ENCODE assay signal across 8 mouse cellular contexts in the genomic region with DNA sequence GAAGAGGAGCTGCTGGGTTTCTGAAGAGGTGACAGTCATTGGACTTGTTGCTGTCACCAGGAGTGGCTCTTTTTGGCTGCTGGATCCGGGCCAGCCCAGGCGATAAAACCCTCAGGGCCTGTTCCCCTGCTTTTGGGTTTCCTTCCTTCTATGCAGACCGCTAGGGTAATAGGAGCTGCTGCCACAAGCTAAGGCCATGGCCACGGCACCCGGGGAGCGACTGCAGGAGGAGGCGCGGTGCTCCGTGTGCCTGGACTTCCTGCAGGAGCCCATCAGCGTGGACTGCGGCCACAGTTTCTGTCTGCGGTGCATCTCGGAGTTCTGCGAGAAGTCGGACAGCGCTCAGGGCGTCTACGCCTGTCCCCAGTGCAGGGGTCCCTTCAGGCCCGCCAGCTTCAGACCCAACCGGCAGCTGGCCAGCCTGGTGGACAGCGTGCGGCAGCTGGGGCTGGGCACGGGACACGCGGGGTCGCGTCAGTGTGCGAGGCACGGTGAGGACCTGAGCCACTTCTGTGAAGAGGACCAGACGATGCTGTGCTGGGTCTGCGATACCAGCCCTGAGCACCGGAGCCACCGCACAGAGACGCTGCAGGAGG. TPM values are rescaled to one million over a fixed set of nuclear protein-coding genes. Genes with fewer than 3 reads are reported as not detected.
DNase-seq lines count a peak whose midpoint lies in the region; ATAC-seq and TF ChIP-seq lines count a peak whose summit lies in the region.

A gene (plus strand): TSS at position 194 of the 596 bp plus-strand sequence.

- TF ChIP-seq CTCF in layer of hippocampus, adult 2 months (conservative IDR thresholded peaks at IDR 0.05), result no peak

- no peak within 1 kb of the TSS for H3K27ac ChIP-seq in layer of hippocampus, adult 2 months
- no peak within 1 kb of the TSS for H3K27ac ChIP-seq in embryonic facial prominence, embryonic 14.5 days (replicated peaks; ENCODE audit: low read depth, low read length)
- H3K27ac ChIP-seq in hindbrain, embryonic 15.5 days (replicated peaks), result no peak within 1 kb of the TSS

- peak within 1 kb of the TSS; percentile 50 for H3K4me3 ChIP-seq in layer of hippocampus, adult 2 months
- H3K4me3 ChIP-seq in embryonic facial prominence, embryonic 14.5 days (ENCODE audit: low read depth, low read length), result peak within 1 kb of the TSS; percentile 32
- H3K4me3 ChIP-seq in hindbrain, embryonic 15.5 days, result peak within 1 kb of the TSS; percentile 48

- no peaks in the 10 kb centered on the region for H3K9me3 ChIP-seq in embryonic facial prominence, embryonic 14.5 days (ENCODE audit: control insufficient read depth, low read length)
- no peaks in the 10 kb centered on the region for H3K9me3 ChIP-seq in hindbrain, embryonic 15.5 days

- H3K36me3 ChIP-seq in embryonic facial prominence, embryonic 14.5 days (ENCODE audit: control insufficient read depth, insufficient read depth, low read length), result no peaks in the 10 kb centered on the region
- H3K36me3 ChIP-seq in hindbrain, embryonic 15.5 days, result no peaks in the 10 kb centered on the region

- H3K4me1 ChIP-seq in embryonic facial prominence, embryonic 14.5 days (ENCODE audit: control insufficient read depth, insufficient read depth, low read length), result peaks cover 6% of the 10 kb centered on the region
- H3K4me1 ChIP-seq in hindbrain, embryonic 15.5 days (replicated peaks), result peaks cover 13% of the 10 kb centered on the region

- peak; percentile 33; the same call in 1 of the 2 replicates for ATAC-seq in embryonic facial prominence, embryonic 14.5 days (ENCODE audit: low read depth)
- ATAC-seq in hindbrain, embryonic 15.5 days (ENCODE audit: low FRiP score, low read depth), result peak; percentile 59; the same call in 1 of the 2 replicates

- peak within 1 kb of the TSS; percentile 62 for H3K4me2 ChIP-seq in embryonic facial prominence, embryonic 14.5 days (ENCODE audit: low read depth, low read length)
- H3K4me2 ChIP-seq in hindbrain, embryonic 15.5 days, result peak within 1 kb of the TSS; percentile 99

- DNase-seq in layer of hippocampus, adult 2 months (ENCODE audit: low spot score in 2 of 2), result no peak
- no peak for DNase-seq in layer of hippocampus, adult 9-11 months
- DNase-seq in adrenal gland, postnatal 36 days, result peak; percentile 18 to 26
- DNase-seq in embryonic facial prominence, embryonic 14.5 days (ENCODE audit: low spot score), result peak; percentile 17
- DNase-seq in mesoderm, embryonic 11.5 days (ENCODE audit: low read depth, low spot score), result peak; percentile 39
- DNase-seq in yolk sac, embryonic 10.5 days (ENCODE audit: low spot score), result peak; percentile 13
- no peak for DNase-seq in thymus, postnatal 0 days (ENCODE audit: low spot score)

- 3% methylated on average over 29 of the region's 34 CpGs for WGBS in embryonic facial prominence, embryonic 14.5 days
- WGBS in hindbrain, embryonic 15.5 days, result 6% methylated on average over 34 of the region's 34 CpGs

- peaks cover 30% of the 10 kb centered on the region for H3K27me3 ChIP-seq in embryonic facial prominence, embryonic 14.5 days (replicated peaks; ENCODE audit: control insufficient read depth, insufficient read depth, low read length)
- peaks cover 19% of the 10 kb centered on the region for H3K27me3 ChIP-seq in hindbrain, embryonic 15.5 days

- peak within 1 kb of the TSS; percentile 42; the same call in 1 of the 2 replicates for H3K9ac ChIP-seq in embryonic facial prominence, embryonic 14.5 days (ENCODE audit: low read depth, low read length)
- peak within 1 kb of the TSS; percentile 57 for H3K9ac ChIP-seq in hindbrain, embryonic 15.5 days

RNA-seq across cellular contexts. Expression of the gene that starts here (rescaled TPM):
- total RNA-seq in layer of hippocampus, adult 2 months (2021), result not detected
- total RNA-seq in adrenal gland, postnatal 36 days (2021), result not detected
- 0.07 and 0.09 TPM in 2 replicates for polyA plus RNA-seq in embryonic facial prominence, embryonic 14.5 days (2014; fragmentation: Nextera tagmentation; extraction: Ambion mirVana)
- polyA plus RNA-seq in hindbrain, embryonic 15.5 days (2015; fragmentation: Nextera tagmentation; extraction: Ambion mirVana), result 0.10 TPM in 1 of 2 replicates, not detected in the other
- polyA plus RNA-seq in thymus, postnatal 0 days (2015; fragmentation: Nextera tagmentation; extraction: Ambion mirVana), result not detected in 2 replicates

Comparison
In these comparisons a context has a peak if more than half of its experiments do, and no peak if none do; other contexts are left out.
1. Peak in DNase-seq in adrenal gland, postnatal 36 days; RNA of the gene not detected or under 1 TPM.
2. Peak in DNase-seq, ATAC-seq, H3K4me3 ChIP-seq, H3K9ac ChIP-seq and H3K4me2 ChIP-seq in embryonic facial prominence, embryonic 14.5 days; RNA of the gene not detected or under 1 TPM.
3. Peak in ATAC-seq, H3K4me3 ChIP-seq, H3K9ac ChIP-seq and H3K4me2 ChIP-seq in hindbrain, embryonic 15.5 days; RNA of the gene not detected or under 1 TPM.
4. DNase-seq: peak in mesoderm, embryonic 11.5 days (single experiment) and yolk sac, embryonic 10.5 days (single experiment); none in layer of hippocampus, adult 2 months (0 of 2), layer of hippocampus, adult 9-11 months (single experiment) and thymus, postnatal 0 days (single experiment).
5. Peak in every context shown above with its lines, with median percentiles within 50 percentile points of each other: H3K4me3 ChIP-seq.